In the genomic region with DNA sequence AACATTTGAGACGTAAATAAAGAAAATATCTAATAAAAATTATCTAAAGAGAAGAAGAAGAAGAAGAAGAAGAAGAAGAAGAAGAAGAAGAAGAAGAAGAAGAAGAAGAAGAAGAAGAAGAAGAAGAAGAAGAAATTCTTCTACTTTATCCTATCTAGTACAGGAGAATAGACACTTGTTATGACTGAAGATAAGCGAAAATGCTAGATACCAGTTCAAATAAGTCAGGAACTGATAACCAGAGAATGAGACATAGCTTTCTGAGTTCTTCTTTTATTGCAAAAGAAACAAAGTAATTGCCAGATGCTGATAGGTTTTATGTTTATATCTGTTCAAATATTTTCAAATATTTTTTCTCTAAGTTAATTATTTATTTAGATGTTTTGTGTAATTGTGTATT, we compare ENCODE assay signal across 17 mouse cellular contexts.
DNase-seq lines count a peak whose midpoint lies in the region; TF ChIP-seq lines count a peak whose summit lies in the region.
"Had no signal": no experiment of that assay in that cellular context is flagged by ENCODE, and none has a peak within 500 bp of the region (broad histone marks: within the 10 kb centered on the region; RNA-seq: fewer than 3 reads in every experiment).

No protein-coding gene starts in this region.

- TF ChIP-seq EP300 in MEL (IDR thresholded peaks at IDR 0.05; ENCODE audit: low read depth in 1 of 2, low read length in 2 of 2): peak; percentile 42 to 64; a peak in 3 of 4 replicates
- TF ChIP-seq EP300 in heart, adult 2 months (IDR thresholded peaks at IDR 0.05; ENCODE audit: insufficient read depth, low read depth, low read length): no peak

- no peak for TF ChIP-seq CTCF in MEL (IDR thresholded peaks at IDR 0.05 in 2 of 3, conservative IDR thresholded peaks at IDR 0.05 in 1 of 3; ENCODE audit: control insufficient read depth in 1 of 3, insufficient read depth in 1 of 3, low read depth in 2 of 3, low read length in 3 of 3, poor library complexity in 1 of 3, severe bottlenecking in 1 of 3)
- no peak for TF ChIP-seq CTCF in heart, adult 2 months (IDR thresholded peaks at IDR 0.05)

- peak; percentile 10 for DNase-seq in MEL (ENCODE audit: low read depth, low spot score)
- DNase-seq in heart, adult 2 months: no peak
- DNase-seq: adrenal gland, adult 2 months; adrenal gland, adult 8-10 months; adrenal gland, postnatal 10 days; adrenal gland, postnatal 14 days; adrenal gland, postnatal 25 days; adrenal gland, postnatal 36 days; B cell, adult 2 months; cerebellum, adult 11 months; cerebellum, adult 11-12 months; cerebellum, adult 18-20 months; cerebellum, adult 2 months; cerebellum, adult 8-10 months had no signal

- no peaks in the 10 kb centered on the region for H3K4me1 ChIP-seq in MEL (ENCODE audit: control insufficient read depth in 1 of 2, insufficient read depth in 2 of 2, low read length in 2 of 2)
- no peaks in the 10 kb centered on the region for H3K4me1 ChIP-seq in heart, adult 2 months (ENCODE audit: control insufficient read depth, insufficient read depth, low read length)

- H3K27ac ChIP-seq in MEL (ENCODE audit: control insufficient read depth, low read depth, low read length): no peak overlapping the region
- H3K27ac ChIP-seq in heart, adult 2 months: no peak overlapping the region

- no peaks in the 10 kb centered on the region for H3K9me3 ChIP-seq in MEL (replicated peaks; ENCODE audit: insufficient read depth, low read length)

- no peak overlapping the region for H3K9ac ChIP-seq in MEL (ENCODE audit: control insufficient read depth, low read depth, low read length, poor library complexity, severe bottlenecking)
- no peak overlapping the region for H3K9ac ChIP-seq in heart, adult 2 months (ENCODE audit: low read depth, low read length)

- TF ChIP-seq RAD21 in MEL (IDR thresholded peaks at IDR 0.05; ENCODE audit: low read depth, low read length): no peak

- no peak overlapping the region for H3K4me3 ChIP-seq in MEL (ENCODE audit: control insufficient read depth in 1 of 2, insufficient read depth in 1 of 2, low read depth in 2 of 2, low read length in 2 of 2)
- no peak overlapping the region for H3K4me3 ChIP-seq in heart, adult 2 months

- 64% methylated on average over 2 of the region's 2 CpGs for WGBS in heart, adult 2 months

- intact Hi-C loops in heart, adult 2 months (cut with DNase I): no loop called here

- H3K36me3 ChIP-seq in MEL (ENCODE audit: control insufficient read depth in 1 of 2, insufficient read depth in 2 of 2, low read length in 2 of 2): no peaks in the 10 kb centered on the region
- H3K36me3 ChIP-seq in heart, adult 2 months (ENCODE audit: control insufficient read depth, insufficient read depth, low read length): no peaks in the 10 kb centered on the region
- H3K36me3 ChIP-seq: G1E had no signal

- no peak for TF ChIP-seq POLR2A in MEL (IDR thresholded peaks at IDR 0.05; ENCODE audit: control insufficient read depth in 1 of 2, insufficient read depth in 1 of 2, low read depth in 1 of 2, low read length in 2 of 2, poor library complexity in 1 of 2)
- TF ChIP-seq POLR2A in heart, adult 2 months (IDR thresholded peaks at IDR 0.05; ENCODE audit: insufficient read depth, low read depth, low read length): no peak

- H3K27me3 ChIP-seq in MEL (ENCODE audit: control insufficient read depth in 1 of 2, insufficient read depth in 2 of 2, low read length in 2 of 2): no peaks in the 10 kb centered on the region
- no peaks in the 10 kb centered on the region for H3K27me3 ChIP-seq in heart, adult 2 months (ENCODE audit: control insufficient read depth, insufficient read depth, low read length)
- H3K27me3 ChIP-seq: CH12.LX, Patski had no signal

- no peaks in the 10 kb centered on the region for H3K79me2 ChIP-seq in MEL (ENCODE audit: control insufficient read depth, insufficient read depth, low read length, poor library complexity)
- H3K79me2 ChIP-seq in heart, adult 2 months (replicated peaks; ENCODE audit: control insufficient read depth, insufficient read depth, low read length): no peaks in the 10 kb centered on the region

TF ChIP-seq in MEL, 35 proteins besides CTCF, POLR2A, EP300 and RAD21:
- TF ChIP-seq GATA1 (IDR thresholded peaks at IDR 0.05; ENCODE audit: low read depth, low read length): peak; percentile 62; the same call in 1 of the 2 replicates
- no peak for TF ChIP-seq HCFC1 (IDR thresholded peaks at IDR 0.05; ENCODE audit: low read depth, low read length)
- peak; percentile 58; the same call in 1 of the 2 replicates for TF ChIP-seq TCF12 (IDR thresholded peaks at IDR 0.05; ENCODE audit: low read depth, low read length)
